Mouse (Mus musculus): ENCODE results near the gene Cd2.

DNA sequence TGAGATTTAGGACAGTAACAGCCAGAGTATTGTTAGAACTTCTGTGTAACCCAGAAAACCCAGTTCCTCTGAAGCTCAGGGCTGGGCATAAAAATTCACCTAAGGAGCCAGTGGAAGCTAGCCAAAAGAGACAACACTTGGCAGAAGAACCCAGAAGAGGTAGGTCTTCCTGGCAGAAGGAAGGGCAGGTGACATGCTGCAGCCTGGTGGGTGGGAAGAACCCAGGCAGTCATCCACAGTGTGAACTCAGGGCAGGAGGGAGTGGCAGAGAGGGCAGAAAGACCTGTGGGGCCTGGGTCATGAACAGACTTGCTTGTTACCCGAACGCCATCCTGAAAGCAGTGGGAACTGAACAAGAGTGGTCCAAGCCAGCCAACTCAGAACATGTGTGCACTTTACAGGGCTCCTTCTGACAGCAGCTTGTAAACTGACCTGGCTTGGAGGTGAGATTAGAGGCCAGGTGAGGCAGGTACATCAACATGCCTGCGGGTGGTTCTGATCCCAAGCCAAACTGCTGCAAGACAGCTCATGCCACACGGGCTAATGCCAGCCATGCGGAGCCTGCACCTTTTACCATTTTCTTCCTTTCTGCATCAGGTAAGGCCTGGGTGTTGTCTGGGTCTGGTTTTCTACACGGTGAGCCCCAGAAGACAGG, 30.9 kb upstream of the Cd2 start:
- no peak for TF ChIP-seq CTCF (IDR thresholded peaks at IDR 0.05; ENCODE audit: low read depth, low read length)
- no peak for TF ChIP-seq POLR2A (IDR thresholded peaks at IDR 0.05; ENCODE audit: extremely low read depth, insufficient read depth, low read length)

Data from liver, adult 2 months (tissue).